Mouse (Mus musculus): ENCODE results near the gene Msantd1. TPM values are rescaled to one million over a fixed set of nuclear protein-coding genes. Genes with fewer than 3 reads are reported as not detected.
A peak's percentile ranks its signal among the peaks of the same experiment; 100 is the strongest.
"Not testable (repeated sequence)": the region's sequence is repeated elsewhere in the genome, so short reads cannot be mapped to it uniquely, and the experiment has no call there.

The Msantd1 gene
- under 1 TPM; 0.13 to 0.49 TPM for total RNA-seq (2021)
- long read RNA-seq, experiment 1, partial matches to known transcripts = 0 of 1 reads
- long read RNA-seq, experiment 1, other reads (novel, unspliced or antisense) = 1 of 1 reads
- long read RNA-seq, experiment 2, partial matches to known transcripts = 0 of 2 reads
- long read RNA-seq, experiment 2, other reads (novel, unspliced or antisense) = 2 of 2 reads

DNA sequence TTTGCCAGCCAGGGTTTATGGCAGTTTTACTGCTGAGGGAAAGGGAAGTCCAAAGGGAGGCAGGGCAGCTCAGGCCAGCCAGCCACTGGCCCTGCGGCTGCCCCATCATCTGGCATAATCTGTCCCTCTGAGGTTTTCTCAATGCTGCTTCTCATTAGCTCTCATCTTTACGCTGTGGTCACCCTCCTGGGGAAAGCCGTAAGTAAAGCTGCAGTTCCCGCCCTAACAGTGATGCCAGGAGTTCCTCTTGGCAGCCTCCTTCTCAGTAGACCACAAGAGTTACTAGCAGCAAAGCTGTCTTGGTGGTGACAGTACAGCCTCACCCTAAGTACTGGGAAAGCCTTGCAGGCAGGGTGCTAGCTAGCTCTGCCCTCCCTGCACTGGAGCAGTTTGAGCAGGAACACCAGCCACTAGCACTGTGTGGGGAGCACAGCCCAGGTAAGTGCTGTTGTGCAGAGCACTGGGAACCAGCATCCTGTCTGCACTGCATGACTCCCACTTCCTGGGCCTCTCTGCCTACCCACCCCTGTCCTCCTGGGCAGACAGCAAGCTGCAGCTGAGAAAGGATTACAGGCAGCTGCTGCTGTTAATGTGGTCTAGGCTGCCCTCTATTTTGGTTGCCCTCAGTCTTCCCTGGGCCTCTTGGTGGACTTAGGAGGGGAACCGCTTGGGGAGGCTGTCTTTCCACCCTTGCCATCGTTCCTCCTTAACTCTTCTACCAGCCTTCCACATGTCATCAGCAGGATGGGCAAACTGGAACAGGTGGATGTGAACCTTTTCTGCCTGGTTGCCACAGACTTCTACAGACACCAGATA, at the start of gene Msantd1:
Msantd1 (plus strand) TSS at position 103 of the 816 bp plus-strand sequence.
- DNase-seq = no peak
- intact Hi-C loops (cut with DNase I) = no loop called here

DNA sequence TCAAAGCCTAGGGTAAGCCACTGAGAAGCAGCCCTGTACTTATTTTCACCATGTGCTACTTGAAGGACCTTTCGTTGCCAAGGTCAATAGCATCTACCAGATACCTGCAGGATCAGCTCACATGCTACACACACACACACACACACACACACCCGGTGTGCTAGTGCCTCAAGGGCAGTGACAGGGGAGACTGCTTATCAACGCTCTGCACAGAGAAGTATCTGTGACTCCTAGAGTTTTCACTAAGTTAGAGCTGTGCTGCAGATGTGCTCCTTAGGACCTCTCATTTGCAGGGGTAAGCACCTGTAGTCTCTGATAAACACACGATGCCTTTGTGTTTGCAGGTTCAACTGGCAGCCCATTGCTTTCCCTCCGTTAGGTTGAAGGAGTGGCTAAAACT, 42.4 kb upstream of the Msantd1 start:
- intact Hi-C loops (cut with DNase I) = no loop called here

GRCm38 (mm10) chr5:34880307-34880706, 27.5 kb upstream of the Msantd1 start:
- DNase-seq; intact Hi-C loops (cut with DNase I): not testable (repeated sequence)

More for the DNA sequence above, 42.4 kb upstream of the Msantd1 start:
- no peak for DNase-seq

GRCm38 (mm10) chr5:34881023-34881422, 26.8 kb upstream of the Msantd1 start:
- intact Hi-C loops (cut with DNase I) = no loop called here
- no peak for DNase-seq

- no peak for DNase-seq
- intact Hi-C loops (cut with DNase I) = no loop called here
Observed at GRCm38 (mm10) chr5:34885250-34885649, 22.6 kb upstream of the Msantd1 start.

DNA sequence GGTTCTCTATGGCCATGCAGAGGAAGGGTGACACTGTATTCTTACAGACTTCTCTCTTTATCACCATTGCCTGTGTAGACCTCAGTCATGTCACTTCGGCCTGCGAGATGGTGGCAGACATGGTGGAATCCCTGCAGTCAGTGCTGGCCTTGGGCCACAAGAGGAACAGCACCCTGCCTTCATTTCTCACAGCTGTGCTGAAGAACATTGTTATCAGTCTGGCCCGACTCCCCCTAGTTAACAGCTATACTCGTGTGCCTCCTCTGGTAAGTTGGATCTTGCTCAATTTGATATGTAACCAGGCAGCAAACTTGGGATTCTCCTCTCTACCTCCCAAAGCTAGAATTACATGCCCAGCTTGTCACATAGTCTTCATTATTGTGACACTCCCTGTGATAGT, 18.6 kb upstream of the Msantd1 start:
- no peak for DNase-seq
- intact Hi-C loops (cut with DNase I) = no loop called here

- DNase-seq = no peak
- intact Hi-C loops (cut with DNase I) = no loop called here
Observed at GRCm38 (mm10) chr5:34896697-34897453, 10.9 kb upstream of the Msantd1 start.

GRCm38 (mm10) chr5:34899787-34900469, 7.9 kb upstream of the Msantd1 start:
- no peak for DNase-seq
- intact Hi-C loops (cut with DNase I) = no loop called here

- intact Hi-C loops (cut with DNase I) = no loop called here
- DNase-seq = no peak
Observed at GRCm38 (mm10) chr5:34902371-34902770, 5.4 kb upstream of the Msantd1 start.

DNA sequence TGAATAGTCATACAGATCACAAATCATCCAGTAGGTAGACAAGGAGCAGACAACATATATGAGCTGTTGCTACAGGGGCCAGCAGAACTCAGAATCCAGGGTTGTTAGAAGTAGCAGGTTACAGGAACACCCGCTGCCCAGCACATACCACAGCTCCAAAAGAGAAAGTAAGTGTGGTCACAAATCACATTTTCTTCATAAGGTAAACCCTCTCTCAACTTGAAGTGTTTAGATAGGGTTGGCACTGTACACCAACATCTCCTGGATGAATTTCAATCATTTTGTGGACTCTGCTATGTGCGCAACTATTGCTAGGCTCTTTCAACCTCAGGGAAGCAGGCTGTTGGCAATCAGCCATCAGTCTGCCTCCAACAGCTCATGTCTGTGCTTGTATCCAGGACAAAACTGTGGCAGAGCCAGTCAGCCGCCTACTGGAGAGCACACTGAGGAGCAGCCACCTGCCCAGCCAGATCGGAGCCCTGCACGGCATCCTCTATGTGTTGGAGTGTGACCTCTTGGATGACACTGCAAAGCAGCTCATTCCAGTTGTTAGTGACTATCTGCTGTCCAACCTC, 4.9 kb upstream of the Msantd1 start:
- intact Hi-C loops (cut with DNase I) = no loop called here
- DNase-seq = no peak

- no peak for DNase-seq
- intact Hi-C loops (cut with DNase I) = no loop called here
Observed at GRCm38 (mm10) chr5:34904412-34904811, 3.4 kb upstream of the Msantd1 start.

GRCm38 (mm10) chr5:34907230-34907629, 582 bp upstream of the Msantd1 start:
- no peak for DNase-seq
- intact Hi-C loops (cut with DNase I) = no loop called here

DNA sequence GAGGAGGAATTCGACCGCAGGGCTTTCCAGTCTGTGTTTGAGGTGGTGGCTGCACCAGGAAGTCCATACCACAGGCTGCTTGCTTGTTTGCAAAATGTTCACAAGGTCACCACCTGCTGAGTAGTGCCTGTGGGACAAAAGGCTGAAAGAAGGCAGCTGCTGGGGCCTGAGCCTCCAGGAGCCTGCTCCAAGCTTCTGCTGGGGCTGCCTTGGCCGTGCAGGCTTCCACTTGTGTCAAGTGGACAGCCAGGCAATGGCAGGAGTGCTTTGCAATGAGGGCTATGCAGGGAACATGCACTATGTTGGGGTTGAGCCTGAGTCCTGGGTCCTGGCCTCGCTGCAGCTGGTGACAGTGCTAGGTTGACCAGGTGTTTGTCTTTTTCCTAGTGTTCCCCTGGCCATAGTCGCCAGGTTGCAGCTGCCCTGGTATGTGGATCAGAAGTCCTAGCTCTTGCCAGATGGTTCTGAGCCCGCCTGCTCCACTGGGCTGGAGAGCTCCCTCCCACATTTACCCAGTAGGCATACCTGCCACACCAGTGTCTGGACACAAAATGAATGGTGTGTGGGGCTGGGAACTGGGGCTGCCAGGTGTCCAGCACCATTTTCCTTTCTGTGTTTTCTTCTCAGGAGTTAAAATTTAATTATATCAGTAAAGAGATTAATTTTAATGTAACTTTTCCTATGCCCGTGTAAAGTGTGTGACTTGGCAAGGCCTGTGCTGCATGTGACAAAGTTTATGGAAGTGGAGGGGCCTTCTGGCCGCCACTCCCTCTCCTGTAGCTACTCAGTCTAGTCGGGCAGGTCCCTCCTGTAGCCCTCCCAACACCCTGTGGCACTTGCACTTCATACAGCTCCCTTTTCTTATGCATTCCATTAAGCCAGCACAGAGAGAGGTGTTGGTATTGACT, 1.2 kb downstream of the Msantd1 start:
- intact Hi-C loops (cut with DNase I) = no loop called here
- no peak for DNase-seq

DNA sequence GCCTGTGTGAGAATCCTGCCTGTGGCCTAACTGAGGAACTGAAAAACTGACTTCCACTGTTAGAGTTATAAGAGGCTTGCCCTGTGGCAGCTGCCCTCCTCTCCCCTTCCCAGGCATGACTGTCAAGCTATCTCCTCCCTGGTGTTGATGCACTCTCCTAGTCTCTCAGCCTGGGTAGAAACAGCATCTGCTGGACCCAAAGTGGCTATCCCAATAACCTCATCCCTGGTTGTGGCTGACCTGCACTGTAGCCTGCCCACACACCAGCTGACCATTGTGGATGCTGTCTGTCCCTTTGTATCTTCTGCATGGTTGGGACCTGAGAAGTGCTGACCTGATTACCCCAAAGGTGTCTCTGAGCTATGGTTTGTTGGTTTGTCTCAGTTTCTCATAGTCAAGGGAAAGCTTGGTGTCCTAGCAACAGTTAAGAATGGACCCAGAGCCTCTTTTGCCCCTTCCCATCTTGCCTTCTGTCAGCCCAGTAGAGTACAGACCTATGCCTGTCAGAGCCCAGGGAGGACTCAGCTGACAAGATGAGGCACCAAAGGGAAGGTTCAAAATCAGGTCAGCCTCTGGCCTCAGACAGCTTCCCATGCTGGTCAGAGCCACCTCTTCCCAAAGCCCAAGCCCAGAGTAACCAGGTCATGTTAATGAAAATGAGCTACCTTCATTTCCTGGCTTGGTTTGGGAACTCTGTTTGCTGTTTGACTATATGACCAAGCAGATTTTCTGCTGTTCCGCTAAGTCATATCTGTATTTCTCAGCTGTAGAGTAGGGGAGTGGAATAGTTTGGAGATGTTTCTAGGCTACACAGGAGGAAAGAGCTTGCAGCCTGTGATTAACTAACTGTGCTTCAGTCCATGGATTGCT, 2.1 kb downstream of the Msantd1 start:
- DNase-seq = no peak
- intact Hi-C loops (cut with DNase I) = no loop called here

GRCm38 (mm10) chr5:34910504-34910815, 2.6 kb downstream of the Msantd1 start:
- DNase-seq = no peak
- intact Hi-C loops (cut with DNase I) = no loop called here

GRCm38 (mm10) chr5:34915801-34916200, 8.0 kb downstream of the Msantd1 start:
- DNase-seq = peak; percentile 32 to 65
- intact Hi-C loops (cut with DNase I) = loop anchor here (1.0 to 5.0 kb wide), 3 partner anchors 66 to 126 kb away; no protein-coding TSS in a partner anchor

- intact Hi-C loops (cut with DNase I) = loop anchor here (5.0 kb wide), 2 partner anchors 65 to 110 kb away; no protein-coding TSS in a partner anchor
- DNase-seq = no peak
Observed at GRCm38 (mm10) chr5:34917234-34917655, 9.4 kb downstream of the Msantd1 start.

- DNase-seq = no peak
- intact Hi-C loops (cut with DNase I) = loop anchor here (5.0 kb wide), 2 partner anchors 64 to 109 kb away; no protein-coding TSS in a partner anchor
Observed at GRCm38 (mm10) chr5:34918785-34919184, 11.0 kb downstream of the Msantd1 start.

Measured in gastrocnemius, postnatal 36 days (tissue).